Mouse (Mus musculus) heart, adult 2 months (tissue): ENCODE results near the gene Gm3448. TPM values are rescaled to one million over a fixed set of nuclear protein-coding genes. Genes with fewer than 3 reads are reported as not detected.

Source experiments
- DNase-seq, 2 experiments: peaks; one replicate each; pipeline ENCODE4 v3.0.0; 2021
- H3K27ac ChIP-seq: fragments of 200-600 bp; 2 replicates; pipeline ENCODE4 v1.8.1; 2022
- H3K27me3 ChIP-seq: fragments of 200-500 bp; 2 replicates; pipeline ENCODE4 v1.6.1; 2012; ENCODE audit warnings: mild to moderate bottlenecking, low read length, inconsistent platforms, mixed read lengths; ENCODE audit not compliant: control insufficient read depth, insufficient read depth
- H3K36me3 ChIP-seq: fragments of 200-500 bp; 2 replicates; pipeline ENCODE4 v1.6.1; 2012; ENCODE audit warnings: low read length, inconsistent platforms; ENCODE audit not compliant: control insufficient read depth, insufficient read depth
- H3K4me1 ChIP-seq: fragments of 200-500 bp; 2 replicates; pipeline ENCODE4 v1.6.1; 2011; ENCODE audit warnings: low read length; ENCODE audit not compliant: control insufficient read depth, insufficient read depth
- H3K4me3 ChIP-seq: fragments of 200-600 bp; 2 replicates; pipeline ENCODE4 v1.8.1; 2022
- H3K79me2 ChIP-seq: fragments of 200-500 bp; replicated peaks from 2 replicates; pipeline ENCODE4 v1.6.1; 2012; ENCODE audit warnings: mild to moderate bottlenecking, inconsistent platforms, low read length, moderate library complexity, mixed read lengths; ENCODE audit not compliant: control insufficient read depth, insufficient read depth
- H3K9ac ChIP-seq: fragments of 200-500 bp; 2 replicates; pipeline ENCODE4 v1.6.1; 2012; ENCODE audit warnings: low read depth, mild to moderate bottlenecking, control low read depth, inconsistent platforms, low read length, mixed read lengths
- CTCF ChIP-seq: fragments of 200-600 bp; IDR thresholded peaks from 2 replicates; pipeline ENCODE4 v1.8.1; 2022; ENCODE audit warnings: antibody characterized with exemption, mild to moderate bottlenecking, moderate library complexity
- EP300 ChIP-seq: fragments of 200-500 bp; IDR thresholded peaks from 2 replicates; pipeline ENCODE4 v1.6.1; 2011; ENCODE audit warnings: low read depth, low read length, control low read depth; ENCODE audit not compliant: insufficient read depth
- POLR2A ChIP-seq: fragments of 200-500 bp; IDR thresholded peaks from 2 replicates; pipeline ENCODE4 v1.6.1; 2011; ENCODE audit warnings: mild to moderate bottlenecking, low read depth, low read length, control low read depth; ENCODE audit not compliant: insufficient read depth
- WGBS: fragments of 180-500 bp; shearing (Covaris S2); methylation state at CpG from one replicate; pipeline ENCODE4 v1.1.7; 2018; 5-methylcytosine and 5-hydroxymethylcytosine counted together
- intact Hi-C: fragments of 180-260 bp; cut with DNase I; formaldehyde crosslinking; loops from one replicate; pipeline ENCODE4 v1.15.1; 2025
- polyA plus RNA-seq: library from polyadenylated mRNA; depleted of rRNA; stranded (reverse); fragments of >200 nt; gene quantifications from 2 replicates; pipeline ENCODE4 v1.2.3, GENCODE M21; 2012; rRNA removed
- total RNA-seq, 2 experiments: library from RNA; stranded (reverse); gene quantifications; 2 replicates each; pipeline ENCODE4 v1.2.3; 2021

Gene Gm3448
- total and polyA plus RNA-seq, 3 experiments: 0.84 to 1.0 (median 1.0) TPM

- TF ChIP-seq POLR2A (no peak), EP300 (no peak), CTCF (no peak)
- H3K27ac ChIP-seq: no peak overlapping the region
- H3K4me1 ChIP-seq: no peaks in the 10 kb centered on the region
- no peaks in the 10 kb centered on the region for H3K27me3 ChIP-seq
- H3K79me2 ChIP-seq: no peaks in the 10 kb centered on the region
- H3K4me3 ChIP-seq: no peak overlapping the region
- peaks cover 13% of the 10 kb centered on the region for H3K36me3 ChIP-seq
- WGBS: 81% methylated on average over 7 of the region's 7 CpGs
- no peak overlapping the region for H3K9ac ChIP-seq
- no peak for DNase-seq
- intact Hi-C loops: loop anchor here (10.0 kb wide), 3 partner anchors 616 to 876 kb away; partner anchors contain the start of genes Chd1 and Prdm9
Measured at GRCm38 (mm10) chr17:14949161-14949827, 92.0 kb downstream of the Gm3448 start.

Other genes with a start within 250 kb of the Gm3448 start
- 1 to 10 TPM in 1 of 2 experiments, not detected in 1; 1.1 TPM for gene Wdr27, start 98.4 kb downstream of the Gm3448 start, total RNA-seq
- gene Wdr27, start 98.4 kb downstream of the Gm3448 start, polyA plus RNA-seq: 0.47 and 0.86 TPM in 2 replicates
- 10 to 100 TPM; 10.0 to 12.2 TPM for gene 1600012H06Rik, start 98.4 kb downstream of the Gm3448 start, total RNA-seq
- 8.8 and 14.3 TPM in 2 replicates for gene 1600012H06Rik, start 98.4 kb downstream of the Gm3448 start, polyA plus RNA-seq
- gene Phf10, start 80.3 kb downstream of the Gm3448 start, total RNA-seq: 10 to 100 TPM; 45.3 to 53.1 TPM
- gene Phf10, start 80.3 kb downstream of the Gm3448 start, polyA plus RNA-seq: 19.0 and 33.5 TPM in 2 replicates
- 1 to 10 TPM; 2.0 to 2.7 TPM for gene 9030025P20Rik, start 63.1 kb downstream of the Gm3448 start, total RNA-seq
- 6.4 and 8.5 TPM in 2 replicates for gene 9030025P20Rik, start 63.1 kb downstream of the Gm3448 start, polyA plus RNA-seq
- not detected for gene Gm3417, start 62.7 kb downstream of the Gm3448 start, total RNA-seq
- gene Gm3417, start 62.7 kb downstream of the Gm3448 start, polyA plus RNA-seq: not detected in 2 replicates
- gene Gm3435, start 31.4 kb downstream of the Gm3448 start, total RNA-seq: 1 to 10 TPM in 1 of 2 experiments, under 1 TPM in 1; 0.70 to 1.5 TPM
- 1.5 TPM in 2 replicates for gene Gm3435, start 31.4 kb downstream of the Gm3448 start, polyA plus RNA-seq
- 10 to 100 TPM; 23.6 to 25.8 TPM for gene Ermard, start 329 bp downstream of the Gm3448 start, total RNA-seq
- gene Ermard, start 329 bp downstream of the Gm3448 start, polyA plus RNA-seq: 34.4 and 38.6 TPM in 2 replicates
- under 1 TPM in 1 of 2 experiments, not detected in 1; 0.52 TPM for gene Tcte3, start within 50 bp of the Gm3448 start, total RNA-seq
- 1.6 TPM in 1 of 2 replicates, not detected in the other for gene Tcte3, start within 50 bp of the Gm3448 start, polyA plus RNA-seq